Mouse (Mus musculus) small intestine, adult 10 weeks (tissue): ENCODE measurements around the gene Il11ra2. TPM values are rescaled to one million over a fixed set of nuclear protein-coding genes. Genes with fewer than 3 reads are reported as not detected.

Experiments used
- polyA plus RNA-seq: library from polyadenylated mRNA; stranded (reverse); fragments of 350-450 nt; fragmentation: Illumina TruSeq; extraction: RNeasy Lipid Tissue Mini Kit (QIAGEN cat#74804); gene quantifications from one replicate; pipeline ENCODE4 v1.2.3, GENCODE M21; 2014; ENCODE audit warnings: low replicate concordance

The Il11ra2 gene
- not detected for polyA plus RNA-seq

GRCm38 (mm10) chr4:42661793-42662192, at the start of gene Il11ra2:
Gene Il11ra2, minus strand, starts transcription at chr4:42661893.

GRCm38 (mm10) chr4:42654951-42655350, 6.7 kb downstream of the Il11ra2 start, which contains the start of gene Ccl27b:
Gene Ccl27b, plus strand, starts transcription at chr4:42655251.

GRCm38 (mm10) chr4:42629419-42629818, 32.3 kb downstream of the Il11ra2 start, which contains the start of gene Gm2564:
Gene Gm2564, plus strand, starts transcription at chr4:42629719.

GRCm38 (mm10) chr4:42611895-42612294, 49.8 kb downstream of the Il11ra2 start, which contains the start of gene Gm10591:
Gene Gm10591, plus strand, starts transcription at chr4:42612195.

Other genes with a start within 250 kb of the Il11ra2 start
- gene Gm21586, start 222.5 kb downstream of the Il11ra2 start, polyA plus RNA-seq = not detected
- not detected for gene Gm2163, start 195.1 kb downstream of the Il11ra2 start, polyA plus RNA-seq
- not detected for gene Fam205a2, start 133.7 kb downstream of the Il11ra2 start, polyA plus RNA-seq
- not detected for gene Gm10591, start 49.7 kb downstream of the Il11ra2 start, polyA plus RNA-seq
- gene Gm2564, start 32.2 kb downstream of the Il11ra2 start, polyA plus RNA-seq = not detected
- not detected for gene Ccl27b, start 6.6 kb downstream of the Il11ra2 start, polyA plus RNA-seq
- gene 4930578G10Rik, start 73.7 kb upstream of the Il11ra2 start, polyA plus RNA-seq = not detected
- not detected for gene Ccl19, start 94.7 kb upstream of the Il11ra2 start, polyA plus RNA-seq
- not detected for gene Ccl21a, start 112.1 kb upstream of the Il11ra2 start, polyA plus RNA-seq
- not detected for gene Fam205a1, start 192.0 kb upstream of the Il11ra2 start, polyA plus RNA-seq
- not detected for gene Gm12394, start 194.9 kb upstream of the Il11ra2 start, polyA plus RNA-seq
- gene Fam205c, start 212.3 kb upstream of the Il11ra2 start, polyA plus RNA-seq = 0.26 TPM